Mouse (Mus musculus): ENCODE measurements around the gene AI854703. TPM values are rescaled to one million over a fixed set of nuclear protein-coding genes. Genes with fewer than 3 reads are reported as not detected.
"Not testable (repeated sequence)": the region's sequence is repeated elsewhere in the genome, so short reads cannot be mapped to it uniquely, and the experiment has no call there.

AI854703 gene
- total RNA-seq, 2 experiments from 2014 or later: 0.37 to 0.39 TPM

DNA sequence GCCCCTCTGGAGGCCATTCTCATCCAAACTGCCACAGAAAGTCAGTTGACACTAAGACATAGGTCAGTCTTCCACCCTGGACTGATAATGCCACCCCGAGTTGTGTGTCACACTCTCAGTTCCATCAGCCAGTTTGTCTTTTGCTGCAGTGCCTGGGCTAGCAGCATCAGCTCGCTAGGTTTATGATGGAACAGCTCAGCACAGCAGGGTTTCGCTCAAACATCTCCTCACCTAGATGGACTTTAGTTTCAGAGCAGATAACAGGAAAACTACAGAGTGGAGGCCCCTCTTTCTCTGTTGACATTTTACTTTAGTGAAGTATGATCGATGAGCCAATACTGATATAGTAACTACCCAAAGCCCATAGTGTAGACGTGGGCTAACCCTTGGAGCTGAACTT lies 11.8 kb upstream of the AI854703 start:
- no peak for DNase-seq

DNA sequence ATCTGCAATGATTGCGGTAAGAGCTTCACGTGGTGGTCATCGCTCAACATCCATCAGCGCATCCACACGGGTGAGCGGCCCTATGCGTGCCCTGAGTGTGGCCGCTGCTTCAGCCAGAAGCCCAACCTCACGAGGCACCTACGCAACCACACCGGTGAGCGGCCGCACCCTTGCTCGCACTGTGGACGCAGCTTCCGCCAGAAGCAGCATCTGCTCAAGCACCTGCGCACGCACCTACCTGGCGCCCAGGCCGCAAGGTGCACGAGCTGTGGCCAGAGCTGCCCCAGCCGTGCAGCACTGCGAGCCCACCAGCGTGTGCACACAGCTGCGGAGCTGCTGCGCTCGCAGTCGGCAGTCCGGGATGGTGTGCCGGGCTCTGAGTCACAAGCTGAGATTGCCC lies 6.5 kb upstream of the AI854703 start:
- DNase-seq: no peak

DNA sequence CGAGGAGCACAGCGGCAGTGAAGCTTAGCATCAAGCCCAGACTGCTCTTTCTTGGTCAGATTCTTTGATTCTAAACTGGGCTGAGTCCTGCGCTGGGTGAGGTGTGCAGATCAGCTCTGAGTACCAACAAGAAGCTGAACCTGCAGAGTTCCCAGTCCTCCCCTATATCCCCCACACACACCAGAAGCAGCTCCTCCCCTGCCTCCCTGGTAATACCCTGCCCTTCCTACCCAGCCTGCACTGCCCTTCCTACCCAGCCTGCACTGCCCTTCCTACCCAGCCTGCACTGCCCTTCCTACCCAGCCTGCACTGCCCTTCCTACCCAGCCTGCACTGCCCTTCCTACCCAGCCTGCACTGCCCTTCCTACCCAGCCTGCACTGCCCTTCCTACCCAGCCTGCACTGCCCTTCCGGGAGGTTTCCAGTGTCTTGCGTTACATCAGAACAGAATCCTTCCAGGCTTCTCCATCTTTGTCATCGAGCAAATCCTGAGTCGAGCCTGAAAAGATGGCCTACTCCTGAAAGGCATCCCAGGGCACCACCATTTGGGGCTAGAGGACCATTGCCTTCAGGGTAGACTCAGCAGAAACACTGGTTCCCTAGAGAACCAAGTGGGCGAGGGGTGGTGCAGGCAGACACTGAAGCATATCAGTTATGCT lies 4.2 kb upstream of the AI854703 start:
- DNase-seq: not testable (repeated sequence)

DNA sequence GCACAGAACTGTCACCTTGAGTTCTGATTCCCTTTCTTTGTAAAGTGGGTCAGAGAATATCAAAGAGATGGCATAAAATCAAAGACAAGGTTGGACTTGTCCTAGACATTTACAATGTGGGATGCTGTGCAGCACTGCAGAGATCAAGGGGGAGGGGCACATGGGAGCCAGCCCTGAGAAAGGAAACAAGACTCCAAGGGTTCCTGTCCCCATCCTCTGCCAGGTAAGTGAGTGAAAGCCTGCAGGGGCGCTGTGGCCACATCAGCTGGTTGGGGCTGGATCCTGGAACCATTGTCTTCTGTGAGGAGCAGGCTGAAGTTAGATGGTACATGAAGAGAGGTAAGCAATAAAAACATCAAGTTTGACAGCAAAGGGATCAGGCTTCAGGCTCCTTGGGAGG lies 3.1 kb upstream of the AI854703 start:
- DNase-seq: no peak

DNA sequence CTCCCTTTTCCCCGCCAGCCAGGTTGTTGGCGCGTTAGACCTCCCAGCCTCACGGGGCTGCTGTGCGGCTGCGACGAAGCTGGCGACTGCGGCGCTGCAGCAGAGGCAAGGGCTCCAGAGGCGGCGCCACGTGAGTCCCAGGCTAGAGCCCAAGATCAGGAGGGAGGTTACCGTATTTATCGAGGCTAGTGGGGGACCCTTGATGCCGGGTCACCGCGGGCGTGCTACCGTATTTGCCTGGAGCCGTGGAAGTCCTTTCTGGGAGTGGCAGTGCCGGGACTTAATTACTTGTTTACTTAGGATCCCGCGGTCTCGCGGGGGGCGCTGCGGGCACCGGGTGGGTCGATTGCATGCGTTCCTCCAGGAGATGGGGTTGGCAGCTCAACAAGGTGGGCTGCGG lies 420 bp downstream of the AI854703 start:
- DNase-seq: peak; percentile 47 to 63

DNA sequence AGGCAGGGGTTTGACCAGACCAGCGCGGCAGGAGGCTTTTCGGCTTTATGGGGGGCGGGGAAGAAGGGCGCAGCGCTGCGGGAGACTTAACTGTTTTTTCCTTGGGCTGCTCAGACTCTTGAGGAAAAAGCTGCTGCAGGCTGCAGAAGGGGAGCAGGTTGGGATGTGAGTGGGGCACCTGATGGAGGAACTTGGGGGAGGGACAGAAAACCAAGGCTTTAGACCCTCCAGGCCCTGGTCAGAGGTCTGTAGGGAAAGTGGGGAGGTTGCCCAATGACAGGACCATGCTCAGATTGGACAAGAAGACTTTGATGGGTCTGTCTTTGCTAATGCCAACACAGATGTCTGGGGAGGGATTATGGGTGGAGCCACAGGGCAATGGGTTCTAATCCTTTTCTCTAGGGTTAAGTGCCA lies 954 bp downstream of the AI854703 start:
- no peak for DNase-seq

DNA sequence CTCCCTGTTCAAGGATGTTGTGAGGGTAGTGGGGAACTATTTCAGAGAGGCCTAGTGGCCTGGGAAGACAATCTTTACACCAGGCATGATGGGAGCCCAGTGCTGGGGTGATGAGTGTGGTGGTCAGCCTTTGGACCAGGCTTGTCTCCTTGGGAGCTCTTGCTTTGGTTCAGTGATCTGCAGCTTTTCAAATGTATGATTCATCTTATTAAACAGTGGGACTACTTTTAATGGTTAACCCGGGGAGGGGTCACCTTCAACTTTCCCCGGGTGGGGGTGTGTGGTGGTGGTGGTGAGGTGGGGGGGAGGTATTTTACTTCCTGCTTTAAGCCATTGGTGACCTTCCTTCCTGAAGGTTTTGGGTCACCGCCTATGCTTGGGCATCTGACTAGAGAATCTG lies 1.8 kb downstream of the AI854703 start:
- no peak for DNase-seq

DNA sequence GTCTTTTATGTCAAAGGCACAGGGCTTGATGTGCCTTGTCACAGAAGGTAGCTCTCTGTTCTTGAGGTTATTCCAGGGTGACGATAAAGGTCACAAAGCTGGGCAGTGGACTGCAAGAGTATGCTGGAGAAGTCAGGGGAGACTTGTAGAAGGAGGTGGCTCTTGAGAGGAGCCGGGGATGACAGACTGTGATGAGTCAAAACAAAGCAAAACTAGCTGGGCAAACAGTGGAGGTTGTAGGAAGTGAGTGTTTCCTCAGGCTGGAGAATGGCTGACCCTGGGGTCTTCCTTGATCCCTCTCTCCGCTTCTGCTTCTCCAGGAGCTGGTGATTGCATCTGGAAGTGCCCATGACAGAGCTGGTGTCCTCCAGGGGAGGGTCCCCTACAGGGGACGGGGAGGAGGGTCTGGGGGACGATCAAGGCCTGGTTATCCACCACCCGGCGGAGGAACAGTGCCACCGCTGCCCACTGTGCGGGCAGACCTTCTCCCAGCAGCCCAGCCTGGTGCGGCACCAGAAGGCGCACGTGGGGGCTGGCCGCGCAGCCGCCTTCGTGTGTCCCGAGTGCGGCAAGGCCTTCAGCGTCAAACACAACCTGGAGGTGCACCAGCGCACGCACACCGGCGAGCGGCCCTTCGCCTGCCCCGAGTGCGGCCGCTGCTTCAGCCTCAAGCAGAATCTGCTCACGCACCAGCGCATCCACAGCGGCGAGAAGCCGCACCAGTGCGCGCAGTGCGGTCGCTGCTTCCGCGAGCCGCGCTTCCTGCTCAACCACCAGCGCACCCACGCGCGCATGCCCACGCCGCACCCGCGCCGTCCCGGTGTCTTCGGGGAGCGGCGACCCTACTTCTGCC lies 2.5 kb downstream of the AI854703 start:
- DNase-seq: no peak

DNA sequence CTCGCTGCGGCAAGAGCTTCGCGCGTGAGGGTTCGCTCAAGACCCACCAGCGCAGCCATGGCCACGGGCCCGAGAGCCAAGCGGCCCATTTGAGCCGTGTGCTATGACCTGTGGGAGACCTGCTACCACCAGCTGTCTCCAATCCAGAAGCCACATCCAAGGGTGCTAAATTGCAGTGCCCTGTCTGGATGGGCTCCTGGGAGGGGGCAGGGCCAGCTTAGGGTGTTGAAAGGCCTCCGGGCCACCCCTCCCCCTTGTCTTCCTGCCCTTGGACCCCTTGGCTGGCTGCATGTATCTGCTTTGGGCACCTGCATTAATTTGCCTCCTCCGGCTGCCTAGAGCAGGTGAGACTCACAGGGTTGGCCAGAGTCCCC lies 3.1 kb downstream of the AI854703 start:
- no peak for DNase-seq

DNA sequence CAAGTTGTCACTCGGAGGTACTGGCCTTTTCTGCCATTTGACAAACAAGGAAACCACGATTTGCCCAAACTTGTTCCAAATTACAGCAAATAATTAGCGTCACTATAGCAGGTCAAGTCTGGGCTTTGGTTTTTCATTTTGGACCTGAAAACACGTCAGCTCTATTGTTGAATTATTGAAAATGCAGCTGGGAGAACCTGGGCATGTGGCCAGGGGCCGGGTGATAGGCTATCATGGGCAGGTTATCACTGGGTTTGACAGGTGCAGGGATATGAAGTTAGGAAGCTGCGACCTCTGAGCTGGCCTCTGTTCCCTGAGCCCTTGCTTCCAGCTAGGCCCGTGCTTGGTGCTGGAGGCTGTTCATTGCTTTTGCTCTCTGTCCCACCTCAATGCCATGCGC lies 4.3 kb downstream of the AI854703 start:
- no peak for DNase-seq

DNA sequence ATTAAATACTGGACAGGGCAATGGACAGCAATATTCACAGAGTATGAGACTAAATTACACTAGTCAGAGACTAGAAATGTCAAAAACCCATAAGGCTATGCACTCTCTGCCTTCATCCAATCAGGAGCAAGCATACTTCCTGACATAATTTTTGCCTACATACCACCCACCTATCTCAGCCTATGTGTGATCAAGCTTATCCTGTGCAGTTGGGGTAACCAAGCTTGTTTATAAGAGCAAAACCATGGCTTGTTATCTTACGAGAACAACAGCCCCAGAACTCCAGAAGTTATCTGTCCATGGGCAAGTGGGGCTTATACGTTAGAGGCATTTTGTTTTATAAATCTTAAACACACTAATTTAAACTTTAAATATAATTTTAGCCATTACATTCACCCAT lies 8.5 kb downstream of the AI854703 start:
- no peak for DNase-seq

DNA sequence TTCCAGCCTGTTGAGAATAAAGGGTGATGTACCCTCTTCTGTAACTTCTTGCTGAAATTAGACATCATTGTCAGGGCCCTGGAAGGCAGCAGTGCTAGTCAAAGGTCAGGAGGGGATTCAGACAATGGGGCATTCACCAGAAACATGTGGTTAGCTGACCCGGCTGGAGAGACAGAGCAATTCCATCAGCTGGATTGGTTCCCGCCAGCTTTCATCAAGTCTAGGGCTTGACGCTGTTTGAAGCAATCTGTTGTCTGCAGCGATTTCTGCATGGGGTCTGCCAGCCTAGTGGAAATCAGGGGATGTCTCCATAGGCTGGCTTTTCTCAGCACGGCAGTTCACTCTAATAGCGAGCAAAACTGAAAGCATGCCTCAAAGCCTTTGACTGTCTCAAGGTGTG lies 10.0 kb downstream of the AI854703 start:
- DNase-seq: peak; percentile 28 to 52

DNA sequence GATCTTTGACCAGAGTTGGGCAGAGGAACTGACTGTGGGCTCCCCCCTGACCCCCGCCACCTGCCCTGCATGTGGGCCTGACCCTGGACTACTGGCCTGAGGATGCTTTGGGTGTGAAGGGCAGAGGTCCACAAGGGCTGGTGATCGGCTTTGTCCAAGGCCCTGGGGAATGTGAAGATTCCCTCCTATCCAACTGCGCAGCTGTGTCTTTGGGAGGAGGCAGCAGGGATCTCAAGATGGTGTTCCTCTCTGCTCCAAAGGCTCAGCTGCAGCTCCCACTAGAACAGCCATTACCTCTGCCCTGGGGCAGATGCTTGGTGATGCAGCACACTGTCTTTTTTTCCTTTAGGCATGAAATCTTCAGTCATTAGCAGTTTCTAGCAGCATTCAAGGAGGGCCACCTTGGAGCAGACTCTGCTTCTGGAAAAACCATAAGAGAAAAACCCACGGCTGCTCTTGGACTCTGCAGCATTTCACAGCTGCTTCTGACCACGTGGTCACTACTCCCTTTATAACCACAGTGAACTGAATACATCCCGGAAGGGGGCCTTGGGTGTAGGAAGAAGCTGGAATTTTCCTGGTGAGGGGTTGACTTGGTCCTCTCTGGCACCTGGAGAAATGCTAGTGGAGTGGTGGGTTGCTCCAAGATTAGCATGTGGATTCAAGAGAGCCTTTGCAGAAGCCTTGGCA lies 11.4 kb downstream of the AI854703 start:
- DNase-seq: no peak

DNA sequence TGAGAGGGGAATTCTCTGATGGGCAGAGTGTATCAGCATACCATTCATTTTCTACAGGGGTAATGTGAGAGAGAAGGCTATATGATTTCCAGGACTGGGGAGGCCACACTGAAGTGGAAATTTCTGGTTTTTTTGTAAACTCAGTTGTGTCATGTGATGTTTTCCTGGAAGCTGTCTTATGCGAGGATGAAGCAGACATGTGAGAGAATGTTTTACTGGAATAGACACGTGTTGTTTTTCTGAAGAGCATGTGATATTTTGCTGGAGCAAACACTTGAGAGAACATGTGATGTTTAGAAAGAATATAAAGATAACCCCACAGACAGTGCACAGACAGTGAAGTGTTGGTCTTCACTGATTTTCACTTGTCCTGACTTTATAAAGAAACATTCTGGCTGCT lies 12.0 kb downstream of the AI854703 start:
- DNase-seq: peak in 1 of 2 experiments; percentile 15

DNA sequence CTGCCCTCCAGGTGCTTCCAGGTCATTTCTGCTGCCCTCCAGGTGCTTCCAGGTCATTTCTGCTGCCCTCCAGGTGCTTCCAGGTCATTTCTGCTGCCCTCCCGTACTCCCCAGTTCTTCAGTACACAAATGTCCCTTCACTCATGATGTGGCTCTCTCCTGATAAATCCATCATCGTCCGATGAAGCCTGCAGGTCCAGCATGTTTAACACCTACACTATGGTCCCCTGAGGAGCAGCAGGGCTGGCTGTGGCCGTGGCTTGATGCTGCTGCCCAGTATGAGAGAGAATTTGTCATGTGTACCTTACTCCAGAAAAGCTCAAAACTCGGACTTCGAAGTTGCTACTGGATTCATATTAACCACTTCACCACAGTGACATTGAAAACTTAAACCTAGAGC lies 14.8 kb downstream of the AI854703 start:
- DNase-seq: no peak

DNA sequence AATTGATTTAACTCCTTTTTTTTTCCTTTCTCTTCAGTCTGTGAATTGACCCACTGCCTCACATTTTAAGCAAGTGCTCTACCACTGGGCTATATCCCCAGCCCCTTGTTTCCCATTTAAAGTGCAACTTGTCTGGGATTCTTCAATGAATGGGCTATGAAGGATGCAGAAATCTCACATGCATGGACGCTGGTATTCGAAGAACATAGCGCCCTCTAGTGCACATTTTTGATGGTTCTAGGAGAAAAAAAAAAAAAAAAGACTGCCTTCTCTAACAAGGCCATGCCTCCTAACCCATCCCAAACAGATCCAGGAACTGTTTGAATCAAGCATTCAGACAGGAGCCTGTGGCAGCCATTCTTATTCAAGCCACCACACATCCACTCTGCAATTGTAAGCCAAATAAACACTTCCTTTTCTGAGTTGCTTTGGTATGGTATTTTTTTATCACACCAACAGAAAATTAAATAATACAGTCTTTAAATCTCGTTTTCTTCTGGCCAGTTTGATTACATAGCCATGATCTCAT lies 16.3 kb downstream of the AI854703 start:
- peak; percentile 32 to 73 for DNase-seq

DNA sequence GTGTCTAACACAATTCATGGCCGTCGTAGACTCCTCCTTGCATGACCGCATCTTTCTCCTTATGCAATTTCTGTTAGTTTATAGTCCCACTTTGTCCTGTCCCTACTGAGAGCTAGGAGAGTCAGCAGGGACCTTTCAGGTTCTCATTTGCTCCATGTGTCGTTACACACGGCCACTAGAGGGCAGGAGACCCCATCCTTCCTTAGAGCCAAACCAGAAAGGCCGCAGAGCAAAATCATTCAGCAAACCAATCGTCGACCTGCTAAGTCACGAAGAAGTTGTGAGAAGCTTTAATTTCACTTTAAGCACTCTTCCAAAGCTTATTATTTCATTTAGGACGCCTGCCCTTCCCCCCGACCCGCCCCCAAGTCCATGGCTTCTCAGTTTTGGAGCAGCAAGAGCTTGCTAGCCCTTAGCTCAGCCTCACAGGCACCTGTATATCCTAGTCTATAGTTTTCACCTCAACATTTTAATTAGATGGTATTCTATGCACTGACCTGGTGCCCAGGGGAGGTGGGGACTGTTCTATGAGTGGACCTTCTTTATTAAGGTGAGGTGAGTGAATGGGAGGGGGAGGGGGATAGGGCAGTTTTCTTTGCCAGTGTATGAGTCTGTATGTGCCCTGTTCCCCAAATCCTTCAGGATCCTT lies 19.2 kb downstream of the AI854703 start:
- DNase-seq: peak; percentile 80 to 87

DNA sequence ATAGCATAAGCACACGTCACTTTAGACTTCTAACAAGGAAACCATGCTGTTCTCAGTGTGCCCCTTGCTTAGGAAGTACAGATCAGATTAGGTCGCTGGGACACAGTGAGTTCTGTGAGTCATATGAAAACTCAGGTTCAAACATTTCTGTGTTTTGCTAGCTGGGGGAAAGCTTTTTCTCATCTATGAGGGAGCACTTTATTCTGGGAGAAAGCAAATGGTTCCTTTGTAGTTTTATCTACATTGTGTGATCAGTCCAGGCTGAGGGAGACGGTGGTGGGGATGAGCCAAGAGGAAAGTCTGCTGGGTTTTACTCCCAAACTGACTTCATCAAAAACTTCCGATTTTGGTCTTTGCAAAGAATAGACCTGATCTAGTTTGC lies 19.7 kb downstream of the AI854703 start:
- no peak for DNase-seq

DNA sequence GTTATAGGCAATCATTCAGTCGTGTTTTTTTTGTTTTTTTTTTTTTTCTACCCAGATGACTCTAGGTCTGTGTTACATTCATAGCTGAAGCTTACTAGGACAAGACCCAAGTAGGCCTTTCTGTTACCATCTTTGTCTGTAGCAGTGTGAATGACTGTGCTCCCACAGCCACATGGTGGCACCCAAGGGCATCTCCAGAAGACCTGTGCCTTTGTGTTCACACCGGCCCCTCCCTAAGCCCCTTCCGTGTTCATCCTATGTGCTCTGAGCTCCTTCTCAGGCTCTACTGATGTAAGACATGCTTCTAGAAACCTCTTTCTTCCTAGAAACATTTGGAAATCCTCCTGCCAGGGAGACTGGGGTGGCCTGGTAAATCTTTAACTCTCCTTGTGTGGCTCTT lies 20.4 kb downstream of the AI854703 start, which contains the start of gene Gimap8:
Gimap8 (plus strand) TSS at position 240 of the 400 bp plus-strand sequence.
- peak; percentile 66 to 83 for DNase-seq

DNA sequence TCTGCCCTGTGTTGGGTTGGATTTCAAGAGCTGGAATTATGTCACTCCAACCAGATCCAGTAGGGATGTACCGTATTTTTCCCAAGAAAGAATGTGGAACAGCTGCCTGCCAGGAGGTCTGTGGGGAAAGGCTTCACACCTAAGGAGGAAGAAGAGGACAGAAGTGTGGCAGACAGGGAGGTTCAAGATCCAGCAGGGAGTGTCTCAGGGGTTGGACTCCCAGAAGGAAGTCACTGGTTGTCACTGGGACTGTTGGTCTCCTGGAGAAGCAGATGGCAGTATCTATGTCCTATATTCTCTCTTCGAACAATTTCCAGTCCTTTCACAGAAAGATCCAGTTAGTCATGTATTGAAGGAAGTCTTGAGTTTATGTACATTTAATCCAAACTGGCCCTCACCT lies 21.0 kb downstream of the AI854703 start:
- DNase-seq: no peak

DNA sequence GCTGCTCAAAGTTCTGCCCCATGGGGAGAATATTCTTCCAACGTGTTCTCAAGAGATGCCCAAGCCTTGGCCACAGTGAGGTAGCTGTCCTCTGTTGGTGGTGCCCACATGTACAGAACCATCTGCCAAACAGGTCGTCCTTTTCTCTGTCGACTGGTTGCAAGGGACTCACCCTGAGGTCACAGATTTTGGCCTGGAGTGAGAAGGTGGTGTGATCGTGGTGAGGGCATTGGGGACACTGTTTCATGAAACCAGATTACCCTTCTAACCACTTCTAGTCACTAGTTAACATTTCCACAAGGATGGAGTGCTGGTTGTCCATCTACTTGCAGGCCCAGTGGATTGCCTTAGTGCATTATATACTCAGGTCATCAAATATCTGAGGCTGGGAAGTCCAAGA lies 22.2 kb downstream of the AI854703 start:
- no peak for DNase-seq

DNA sequence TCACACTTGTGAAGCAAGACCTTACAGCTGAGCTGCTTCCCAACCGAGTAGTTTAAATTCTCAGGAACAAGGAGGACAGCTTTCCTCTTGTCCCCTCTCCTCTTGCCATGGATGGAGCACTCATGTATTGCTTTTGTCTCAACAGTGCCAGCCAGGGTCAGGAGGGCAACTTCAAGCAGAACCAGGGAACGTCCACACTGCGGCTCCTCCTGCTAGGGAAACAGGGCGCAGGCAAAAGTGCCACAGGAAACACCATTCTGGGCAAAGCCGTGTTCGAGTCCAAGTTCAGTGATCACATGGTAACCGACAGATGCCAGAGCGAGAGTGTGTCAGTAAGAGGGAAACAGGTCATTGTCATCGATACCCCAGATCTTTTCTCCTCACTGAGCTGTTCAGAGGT lies 23.5 kb downstream of the AI854703 start:
- no peak for DNase-seq

Measured in heart, adult 18-20 months (tissue).